Mouse (Mus musculus) erythroblast, embryonic 14.5 days (primary cell): ENCODE data around the gene Shb.

Experiments
- GATA1 ChIP-seq: IDR thresholded peaks from 2 replicates; pipeline ENCODE4 v1.6.1; 2012; ENCODE audit warnings: low read length, inconsistent platforms, mixed read lengths
- TAL1 ChIP-seq: IDR thresholded peaks from 3 replicates; pipeline ENCODE4 v1.6.1; 2012; ENCODE audit warnings: low read length, inconsistent platforms, mixed read lengths

DNA sequence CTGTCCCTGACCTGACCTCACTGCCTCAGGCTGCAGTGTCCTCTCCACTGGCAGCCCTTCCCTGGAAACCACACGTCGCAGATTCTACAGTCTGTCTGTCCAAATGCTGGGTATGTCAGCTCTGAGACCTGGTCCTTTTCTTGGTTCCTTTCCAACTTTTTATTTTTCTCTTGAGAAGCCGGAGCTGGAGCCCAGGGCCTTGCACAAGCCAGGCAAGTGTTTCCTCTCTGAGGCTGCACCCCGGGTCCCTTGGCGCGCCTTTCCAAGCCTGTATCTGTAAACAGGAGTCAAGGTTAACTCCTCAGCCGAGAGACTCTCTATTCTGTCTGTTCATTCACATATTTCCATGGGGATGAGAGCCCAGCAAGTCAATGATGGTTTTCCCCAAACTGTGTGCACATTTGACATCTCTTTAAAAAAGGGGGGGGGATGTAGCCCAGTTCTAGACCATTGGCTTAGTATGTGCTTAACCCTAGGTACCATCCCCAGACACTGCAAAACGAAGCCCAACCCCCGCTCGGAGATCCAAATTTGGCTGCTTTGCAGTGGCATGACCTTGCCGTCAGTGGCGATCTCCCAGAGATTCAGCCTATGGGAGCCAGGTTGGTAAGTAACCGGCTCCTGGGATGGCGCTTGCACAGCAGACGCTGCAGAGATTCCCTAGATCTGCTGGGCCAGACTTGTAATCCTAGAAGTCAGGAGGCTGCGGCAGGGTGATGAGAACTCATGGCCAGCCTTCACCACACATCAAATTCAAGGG is 119.7 kb downstream of the Shb start:
- TF ChIP-seq GATA1, result no peak
- no peak for TF ChIP-seq TAL1
